Mouse (Mus musculus) C2C12 (cell line): Measurements from ENCODE around the gene Ypel5.

Source experiments
- CEBPB ChIP-seq: IDR thresholded peaks from one replicate; pipeline ENCODE4 v1.6.1; 2011; ENCODE audit warnings: low read depth, mild to moderate bottlenecking, control low read depth, moderate library complexity
- CTCF ChIP-seq: IDR thresholded peaks from one replicate; pipeline ENCODE4 v1.5.1; 2011; ENCODE audit not compliant: control insufficient read depth, insufficient read depth, insufficient read length
- MAX ChIP-seq: IDR thresholded peaks from one replicate; pipeline ENCODE4 v1.6.1; 2011; ENCODE audit warnings: mild to moderate bottlenecking, control low read depth
- MYOD1 ChIP-seq: IDR thresholded peaks from one replicate; pipeline ENCODE4 v1.6.1; 2011; ENCODE audit warnings: low read depth; ENCODE audit not compliant: control insufficient read depth, insufficient read length
- USF1 ChIP-seq: IDR thresholded peaks from one replicate; pipeline ENCODE4 v1.6.1; 2011; ENCODE audit warnings: low read depth, mild to moderate bottlenecking, control low read depth, moderate library complexity

- TF ChIP-seq CTCF (no peak), CEBPB (no peak), USF1 (no peak), MAX (no peak), MYOD1 (no peak)
These were observed 38.4 kb upstream of the Ypel5 start for GRCm38 (mm10) chr17:72797867-72798266.
